Mouse (Mus musculus): ENCODE data around the gene Rnf150.

DNA sequence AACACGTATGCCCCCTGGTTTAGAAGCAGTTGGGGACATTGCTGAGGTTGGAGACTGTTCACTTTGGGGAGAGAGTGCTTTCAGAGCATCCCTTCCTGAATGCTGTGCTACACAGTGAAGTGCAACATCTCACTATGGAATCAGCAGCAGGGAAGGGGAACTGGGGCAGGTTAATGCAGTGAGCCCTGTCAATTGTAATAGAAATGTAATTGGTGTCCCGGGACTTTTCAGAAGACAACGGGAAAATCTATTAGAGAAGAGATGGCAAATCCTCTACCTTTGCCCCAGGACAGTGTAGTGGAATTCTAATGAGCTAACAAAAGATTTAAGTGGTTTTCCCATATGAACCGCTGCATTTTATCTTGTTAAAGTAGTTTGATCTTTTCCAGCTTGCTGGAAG lies 21.3 kb downstream of the Rnf150 start:
- TF ChIP-seq POLR2A (IDR thresholded peaks at IDR 0.05; ENCODE audit: insufficient read length, low read depth) = no peak
- TF ChIP-seq MAX (IDR thresholded peaks at IDR 0.05; ENCODE audit: low read depth) = no peak
- no peak for TF ChIP-seq TCF3 (IDR thresholded peaks at IDR 0.05; ENCODE audit: insufficient read length, low read depth)
- TF ChIP-seq MYOG (IDR thresholded peaks at IDR 0.05; ENCODE audit: control insufficient read depth in 1 of 3, insufficient read depth in 1 of 3, insufficient read length in 2 of 3, low read depth in 2 of 3) = no peak

Data from myocyte (in vitro differentiated cells).